Mouse (Mus musculus): Measurements from ENCODE around the gene 2310022A10Rik. TPM values are rescaled to one million over a fixed set of nuclear protein-coding genes. Genes with fewer than 3 reads are reported as not detected.

2310022A10Rik gene
- polyA plus RNA-seq, 1 experiment from 2014 or later: 22.5 TPM

DNA sequence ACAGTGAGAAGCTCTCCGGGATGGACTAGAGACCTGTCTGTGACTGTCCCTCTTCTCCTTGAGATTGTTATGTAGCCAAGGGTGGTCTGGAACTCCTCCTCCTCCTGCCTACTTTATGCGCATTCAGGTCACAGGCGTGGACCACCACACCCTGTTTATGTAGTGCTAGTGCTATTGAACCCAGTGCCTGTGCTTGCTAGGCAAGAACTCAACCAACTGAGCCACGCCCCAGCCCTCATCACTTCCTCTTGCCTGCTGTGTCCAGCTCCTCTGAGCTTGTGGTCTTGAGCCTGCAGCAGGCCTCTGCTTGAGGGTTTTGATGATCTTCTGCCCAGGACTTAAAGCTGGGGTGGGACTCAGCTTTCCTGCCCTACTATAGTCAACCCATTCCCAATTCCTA lies 19.1 kb downstream of the 2310022A10Rik start:
- Histone ChIP-seq H3K4me2 (no peak overlapping the region), H3K4me3 (ENCODE audit: low read depth, low read length) (no peak overlapping the region), H3K36me3 (ENCODE audit: control insufficient read depth, insufficient read depth, low read length) (peaks cover 36% of the 10 kb centered on the region), H3K27me3 (ENCODE audit: control insufficient read depth, insufficient read depth, low read length) (no peaks in the 10 kb centered on the region), H3K9ac (ENCODE audit: low read depth, low read length) (no peak overlapping the region), H3K27ac (ENCODE audit: low read depth, low read length) (no peak overlapping the region), H3K4me1 (ENCODE audit: control insufficient read depth, insufficient read depth, low read length) (no peaks in the 10 kb centered on the region), H3K9me3 (replicated peaks; ENCODE audit: control insufficient read depth, low read length) (no peaks in the 10 kb centered on the region)
- ATAC-seq (replicated peaks; ENCODE audit: insufficient number of reproducible peaks, low FRiP score, low TSS enrichment): no peak
- WGBS (ENCODE audit: insufficient replicate concordance): 95% methylated on average over 4 of the region's 4 CpGs

DNA sequence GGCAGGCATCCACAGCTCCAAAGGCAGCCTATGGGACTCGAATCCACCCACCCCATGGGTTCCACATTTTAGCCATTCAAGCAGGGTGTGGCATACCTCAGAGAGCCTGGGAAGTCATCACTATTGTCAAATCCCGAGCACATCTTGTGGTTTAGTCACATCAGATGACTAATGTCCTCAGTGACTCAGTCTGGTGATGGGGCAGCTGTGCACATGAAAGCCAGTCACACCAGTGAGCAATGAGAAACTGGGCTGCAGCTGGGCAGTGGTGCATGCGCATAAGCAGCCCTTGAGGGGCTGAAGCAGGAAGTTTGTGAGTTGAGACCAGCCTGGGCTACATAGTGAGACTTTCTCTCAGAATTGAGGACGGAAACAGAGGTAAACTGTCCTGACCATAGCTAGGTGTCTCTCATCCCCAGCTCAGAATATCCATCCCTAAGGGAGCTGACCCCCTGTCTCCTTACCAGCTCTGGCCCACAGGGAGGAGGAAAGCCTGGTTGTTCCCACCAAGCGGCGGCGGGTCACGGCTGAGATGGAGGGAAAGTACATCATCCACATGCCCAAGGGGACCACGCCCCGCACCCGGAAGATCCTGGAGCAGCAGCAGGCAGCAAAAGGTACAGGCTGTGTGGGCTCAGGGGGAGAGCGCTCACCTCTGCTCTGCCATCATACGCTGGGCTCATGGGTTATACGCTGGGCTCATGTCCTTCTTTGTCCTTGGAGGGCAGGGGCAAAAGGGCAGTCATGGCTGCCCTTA lies 21.3 kb downstream of the 2310022A10Rik start:
- Histone ChIP-seq H3K9me3 (replicated peaks; ENCODE audit: control insufficient read depth, low read length) (no peaks in the 10 kb centered on the region), H3K36me3 (ENCODE audit: control insufficient read depth, insufficient read depth, low read length) (peaks cover 30% of the 10 kb centered on the region), H3K4me1 (ENCODE audit: control insufficient read depth, insufficient read depth, low read length) (no peaks in the 10 kb centered on the region), H3K27ac (ENCODE audit: low read depth, low read length) (no peak overlapping the region), H3K9ac (ENCODE audit: low read depth, low read length) (no peak overlapping the region), H3K4me2 (no peak overlapping the region), H3K4me3 (ENCODE audit: low read depth, low read length) (no peak overlapping the region), H3K27me3 (ENCODE audit: control insufficient read depth, insufficient read depth, low read length) (no peaks in the 10 kb centered on the region)
- ATAC-seq (replicated peaks; ENCODE audit: insufficient number of reproducible peaks, low FRiP score, low TSS enrichment): 0 out of 2 replicates have a peak, but pooled peaks have one; percentile 14
- WGBS (ENCODE audit: insufficient replicate concordance): 90% methylated on average over 14 of the region's 14 CpGs

DNA sequence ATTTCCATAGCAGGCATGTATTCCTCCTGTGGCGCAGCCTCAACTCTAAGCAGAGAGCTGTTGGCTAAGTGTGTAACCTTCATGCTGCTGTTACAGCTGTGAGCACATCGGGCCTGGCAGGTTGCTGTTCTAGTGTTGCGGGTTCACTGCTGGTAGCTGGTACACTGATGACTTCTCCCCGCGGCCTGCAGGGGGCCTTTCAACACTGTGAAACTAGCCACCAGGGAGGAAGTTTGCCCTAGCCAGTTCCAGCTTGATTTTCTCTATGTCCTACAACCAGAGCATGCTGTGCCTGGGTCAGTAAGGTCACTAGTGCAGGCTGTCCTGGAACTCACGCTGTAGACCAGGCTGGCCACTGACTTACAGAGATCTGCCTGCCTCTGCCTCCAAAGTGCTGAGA lies 23.9 kb downstream of the 2310022A10Rik start:
- no peaks in the 10 kb centered on the region for H3K27me3 ChIP-seq (ENCODE audit: control insufficient read depth, insufficient read depth, low read length)
- no peak overlapping the region for H3K4me2 ChIP-seq
- no peak overlapping the region for H3K27ac ChIP-seq (ENCODE audit: low read depth, low read length)
- H3K4me1 ChIP-seq (ENCODE audit: control insufficient read depth, insufficient read depth, low read length): no peaks in the 10 kb centered on the region
- no peak overlapping the region for H3K9ac ChIP-seq (ENCODE audit: low read depth, low read length)
- 65% methylated on average over 6 of the region's 6 CpGs for WGBS (ENCODE audit: insufficient replicate concordance)
- no peaks in the 10 kb centered on the region for H3K9me3 ChIP-seq (replicated peaks; ENCODE audit: control insufficient read depth, low read length)
- no peak overlapping the region for H3K4me3 ChIP-seq (ENCODE audit: low read depth, low read length)
- peaks cover 27% of the 10 kb centered on the region for H3K36me3 ChIP-seq (ENCODE audit: control insufficient read depth, insufficient read depth, low read length)
- ATAC-seq (replicated peaks; ENCODE audit: insufficient number of reproducible peaks, low FRiP score, low TSS enrichment): no peak

DNA sequence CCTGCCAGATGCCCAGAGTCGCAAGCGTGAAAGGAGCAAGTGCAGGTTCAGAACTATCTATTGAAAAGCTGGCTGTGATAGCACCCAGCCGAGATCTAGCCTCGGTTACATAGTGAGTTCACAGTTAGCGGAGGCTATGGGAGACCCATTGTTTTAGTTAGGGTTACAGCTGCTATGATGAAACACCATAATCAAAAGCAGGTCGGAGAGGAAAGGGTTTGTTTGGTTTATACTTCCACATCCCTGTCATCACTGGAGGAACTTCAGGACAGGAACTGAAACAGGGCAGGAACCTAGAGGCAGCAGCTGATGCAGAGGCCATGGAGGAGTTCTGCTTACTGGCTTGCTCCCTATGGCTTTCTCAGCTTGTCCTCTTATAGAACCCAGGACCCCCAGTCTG lies 24.6 kb downstream of the 2310022A10Rik start:
- Histone ChIP-seq H3K27ac (ENCODE audit: low read depth, low read length) (no peak overlapping the region), H3K9ac (ENCODE audit: low read depth, low read length) (no peak overlapping the region), H3K4me3 (ENCODE audit: low read depth, low read length) (no peak overlapping the region), H3K9me3 (replicated peaks; ENCODE audit: control insufficient read depth, low read length) (no peaks in the 10 kb centered on the region), H3K27me3 (ENCODE audit: control insufficient read depth, insufficient read depth, low read length) (no peaks in the 10 kb centered on the region), H3K4me2 (no peak overlapping the region), H3K4me1 (ENCODE audit: control insufficient read depth, insufficient read depth, low read length) (no peaks in the 10 kb centered on the region), H3K36me3 (ENCODE audit: control insufficient read depth, insufficient read depth, low read length) (peaks cover 25% of the 10 kb centered on the region)
- 89% methylated on average over 6 of the region's 6 CpGs for WGBS (ENCODE audit: insufficient replicate concordance)
- no peak for ATAC-seq (replicated peaks; ENCODE audit: insufficient number of reproducible peaks, low FRiP score, low TSS enrichment)

DNA sequence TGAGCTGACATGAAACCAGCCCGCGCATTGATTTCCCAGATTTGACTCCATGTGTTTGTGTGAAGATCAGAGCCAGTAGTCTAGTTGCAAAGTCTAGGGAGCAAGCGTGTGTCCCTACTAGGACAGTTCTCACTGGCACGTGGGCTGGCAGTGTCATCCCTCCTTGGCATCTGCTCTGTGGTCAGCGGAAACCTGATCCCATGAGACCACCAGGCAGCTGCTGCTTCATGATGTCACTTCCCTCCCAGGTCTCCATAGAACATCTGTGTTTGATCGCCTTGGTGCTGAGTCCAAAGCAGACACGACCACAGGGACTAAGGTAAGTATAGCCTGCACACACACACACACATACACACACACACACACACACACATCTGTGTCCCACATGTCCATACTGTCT lies 25.4 kb downstream of the 2310022A10Rik start:
- Histone ChIP-seq H3K27ac (ENCODE audit: low read depth, low read length) (no peak overlapping the region), H3K4me1 (ENCODE audit: control insufficient read depth, insufficient read depth, low read length) (no peaks in the 10 kb centered on the region), H3K4me2 (no peak overlapping the region), H3K4me3 (ENCODE audit: low read depth, low read length) (no peak overlapping the region), H3K9ac (ENCODE audit: low read depth, low read length) (no peak overlapping the region), H3K9me3 (replicated peaks; ENCODE audit: control insufficient read depth, low read length) (no peaks in the 10 kb centered on the region), H3K27me3 (ENCODE audit: control insufficient read depth, insufficient read depth, low read length) (no peaks in the 10 kb centered on the region), H3K36me3 (ENCODE audit: control insufficient read depth, insufficient read depth, low read length) (peaks cover 27% of the 10 kb centered on the region)
- ATAC-seq (replicated peaks; ENCODE audit: insufficient number of reproducible peaks, low FRiP score, low TSS enrichment): no peak
- WGBS (ENCODE audit: insufficient replicate concordance): 83% methylated on average over 7 of the region's 7 CpGs

DNA sequence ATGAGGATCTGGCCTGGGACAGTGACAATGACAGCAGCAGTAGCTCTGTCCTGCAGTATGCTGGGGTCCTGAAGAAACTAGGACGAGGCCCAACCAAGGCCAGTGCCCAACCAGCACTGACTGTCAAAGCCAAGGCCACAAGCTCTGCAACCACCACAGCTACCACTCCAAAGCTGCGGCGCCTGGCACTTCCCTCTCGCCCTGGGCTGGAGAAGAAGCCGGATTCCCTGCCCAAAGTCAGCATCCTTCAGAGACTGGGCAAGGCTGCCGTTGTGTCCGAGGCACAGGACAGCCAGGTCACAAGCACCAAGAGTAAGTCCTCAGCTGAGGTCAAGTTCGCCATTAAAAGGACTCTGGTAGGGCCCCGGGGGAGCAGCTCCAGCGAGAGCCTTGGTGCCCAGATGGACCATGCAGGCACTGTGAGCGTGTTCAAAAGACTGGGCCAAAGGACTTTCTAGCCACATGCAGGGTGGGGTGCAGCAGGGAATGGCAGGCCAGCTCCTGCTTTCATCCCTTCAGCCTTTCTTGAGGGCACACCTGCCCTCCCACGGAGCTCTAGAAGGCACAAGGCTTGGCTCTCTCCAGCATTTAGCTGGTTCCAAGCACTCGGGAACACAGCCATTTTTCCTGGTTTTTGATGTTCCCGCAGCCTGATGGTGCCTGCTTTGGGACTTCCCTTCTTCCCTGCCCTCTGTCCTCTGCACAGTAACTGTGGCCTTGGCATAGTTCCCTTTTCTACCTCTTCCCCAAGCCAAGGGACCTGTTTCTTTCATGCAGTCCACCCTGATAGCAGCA lies 27.5 kb downstream of the 2310022A10Rik start:
- Histone ChIP-seq H3K9ac (ENCODE audit: low read depth, low read length) (no peak overlapping the region), H3K27me3 (ENCODE audit: control insufficient read depth, insufficient read depth, low read length) (no peaks in the 10 kb centered on the region), H3K9me3 (replicated peaks; ENCODE audit: control insufficient read depth, low read length) (no peaks in the 10 kb centered on the region), H3K27ac (ENCODE audit: low read depth, low read length) (no peak overlapping the region), H3K4me1 (ENCODE audit: control insufficient read depth, insufficient read depth, low read length) (no peaks in the 10 kb centered on the region), H3K4me3 (ENCODE audit: low read depth, low read length) (no peak overlapping the region), H3K4me2 (no peak overlapping the region), H3K36me3 (ENCODE audit: control insufficient read depth, insufficient read depth, low read length) (peaks cover 21% of the 10 kb centered on the region)
- ATAC-seq (replicated peaks; ENCODE audit: insufficient number of reproducible peaks, low FRiP score, low TSS enrichment): no peak
- 86% methylated on average over 14 of the region's 14 CpGs for WGBS (ENCODE audit: insufficient replicate concordance)

DNA sequence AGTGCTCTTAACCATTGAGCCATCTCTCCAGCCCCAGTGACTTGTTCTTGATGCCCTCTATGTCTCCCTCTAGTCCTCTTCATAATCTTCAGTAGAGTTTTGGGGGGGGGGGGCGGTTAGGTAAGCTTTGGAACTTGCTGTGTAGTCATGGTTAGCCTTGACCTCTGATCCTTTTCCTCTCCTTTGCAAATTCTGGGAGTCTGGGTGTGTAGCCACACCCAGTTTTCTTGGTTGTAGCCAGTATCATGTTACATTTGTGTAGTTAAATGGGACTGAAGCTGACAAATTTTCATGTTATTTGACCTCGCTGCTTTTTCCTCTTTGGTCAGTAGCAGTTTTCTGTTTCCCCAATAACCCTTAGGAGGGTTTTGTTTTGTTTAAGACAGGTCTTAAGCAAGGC lies 33.8 kb downstream of the 2310022A10Rik start:
- 76% methylated on average over 2 of the region's 2 CpGs for WGBS (ENCODE audit: insufficient replicate concordance)

DNA sequence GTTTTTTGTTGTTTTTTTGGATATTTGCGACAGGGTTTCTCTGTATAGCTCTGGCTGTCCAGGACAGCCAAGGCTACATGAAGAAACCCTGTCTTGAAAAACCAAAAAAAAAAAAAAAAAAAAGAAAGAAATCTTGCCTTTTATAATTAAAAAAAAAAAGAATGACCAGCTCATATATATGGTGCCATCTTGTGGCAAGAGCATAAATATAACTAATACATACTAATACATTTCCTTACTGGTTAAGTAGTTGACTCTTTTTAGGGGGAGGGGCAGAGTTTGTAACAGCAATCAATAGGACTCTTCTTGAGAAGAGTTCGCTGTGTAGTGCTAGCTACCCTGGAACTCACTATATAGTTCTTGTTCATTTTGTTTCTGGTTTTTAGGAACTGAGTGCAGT lies 34.7 kb downstream of the 2310022A10Rik start:
- H3K9ac ChIP-seq (ENCODE audit: low read depth, low read length): no peak overlapping the region
- peaks cover 2% of the 10 kb centered on the region; the same call in 1 of the 2 replicates for H3K36me3 ChIP-seq (ENCODE audit: control insufficient read depth, insufficient read depth, low read length)
- no peak overlapping the region for H3K27ac ChIP-seq (ENCODE audit: low read depth, low read length)
- H3K9me3 ChIP-seq (replicated peaks; ENCODE audit: control insufficient read depth, low read length): no peaks in the 10 kb centered on the region
- no peak overlapping the region for H3K4me3 ChIP-seq (ENCODE audit: low read depth, low read length)
- H3K4me2 ChIP-seq: no peak overlapping the region
- no peak for ATAC-seq (replicated peaks; ENCODE audit: insufficient number of reproducible peaks, low FRiP score, low TSS enrichment)
- 87% methylated on average over 2 of the region's 2 CpGs for WGBS (ENCODE audit: insufficient replicate concordance)
- H3K4me1 ChIP-seq (ENCODE audit: control insufficient read depth, insufficient read depth, low read length): peaks cover 2% of the 10 kb centered on the region
- H3K27me3 ChIP-seq (ENCODE audit: control insufficient read depth, insufficient read depth, low read length): no peaks in the 10 kb centered on the region

More for the DNA sequence above, 33.8 kb downstream of the 2310022A10Rik start:
- H3K9ac ChIP-seq (ENCODE audit: low read depth, low read length): no peak overlapping the region
- H3K4me1 ChIP-seq (ENCODE audit: control insufficient read depth, insufficient read depth, low read length): no peaks in the 10 kb centered on the region
- no peak for ATAC-seq (replicated peaks; ENCODE audit: insufficient number of reproducible peaks, low FRiP score, low TSS enrichment)
- peaks cover 2% of the 10 kb centered on the region for H3K36me3 ChIP-seq (ENCODE audit: control insufficient read depth, insufficient read depth, low read length)
- H3K27ac ChIP-seq (ENCODE audit: low read depth, low read length): no peak overlapping the region
- no peak overlapping the region for H3K4me3 ChIP-seq (ENCODE audit: low read depth, low read length)
- no peak overlapping the region for H3K4me2 ChIP-seq
- H3K9me3 ChIP-seq (replicated peaks; ENCODE audit: control insufficient read depth, low read length): no peaks in the 10 kb centered on the region
- no peaks in the 10 kb centered on the region for H3K27me3 ChIP-seq (ENCODE audit: control insufficient read depth, insufficient read depth, low read length)

Measured in heart, embryonic 11.5 days (tissue).